Mouse (Mus musculus) stomach, embryonic 16.5 days (tissue): ENCODE results near the gene Sec24d. TPM values are rescaled to one million over a fixed set of nuclear protein-coding genes. Genes with fewer than 3 reads are reported as not detected.
A peak's percentile ranks its signal among the peaks of the same experiment; 100 is the strongest.

ENCODE experiments used
- ATAC-seq: fragments of 200-750 bp; cut with Nextera tagmentation; 2 replicates; pipeline ENCODE4 v1.8.0; 2017; ENCODE audit warnings: moderate number of reproducible peaks, moderate TSS enrichment; ENCODE audit not compliant: insufficient read depth, low FRiP score
- H3K27ac ChIP-seq: fragments of 300-500 bp; sonication (generic); 2 replicates; pipeline ENCODE4 v1.5.1; 2014; ENCODE audit warnings: low read length
- H3K27me3 ChIP-seq: fragments of 300-500 bp; sonication (generic); 2 replicates; pipeline ENCODE4 v1.6.1; 2014; ENCODE audit warnings: low read length, control low read depth, mixed read lengths; ENCODE audit not compliant: control insufficient read depth, insufficient read depth
- H3K36me3 ChIP-seq: fragments of 300-500 bp; sonication (generic); 2 replicates; pipeline ENCODE4 v1.6.1; 2014; ENCODE audit warnings: low read length; ENCODE audit not compliant: control insufficient read depth, insufficient read depth
- H3K4me1 ChIP-seq: fragments of 300-500 bp; sonication (generic); 2 replicates; pipeline ENCODE4 v1.6.1; 2014; ENCODE audit warnings: low read length, control low read depth, mixed read lengths; ENCODE audit not compliant: control insufficient read depth, insufficient read depth
- H3K4me2 ChIP-seq: fragments of 300-500 bp; sonication (generic); 2 replicates; pipeline ENCODE4 v1.6.1; 2014; ENCODE audit warnings: low read depth, low read length, mixed read lengths
- H3K4me3 ChIP-seq: fragments of 300-500 bp; sonication (generic); replicated peaks from 2 replicates; pipeline ENCODE4 v1.5.1; 2014; ENCODE audit warnings: mild to moderate bottlenecking, low read length
- H3K9ac ChIP-seq: fragments of 300-500 bp; sonication (generic); 2 replicates; pipeline ENCODE4 v1.6.1; 2014; ENCODE audit warnings: low read length
- H3K9me3 ChIP-seq: fragments of 300-500 bp; sonication (generic); replicated peaks from 2 replicates; pipeline ENCODE4 v1.6.1; 2016; ENCODE audit warnings: low read length, control low read depth; ENCODE audit not compliant: control insufficient read depth
- whole genome bisulfite sequencing: fragments of 180-500 bp; shearing (Covaris S2); extraction: QIAGEN DNeasy Blood & Tissue Kit; methylation state at CpG from one replicate; pipeline ENCODE4 v1.1.7; 2014; 5-methylcytosine and 5-hydroxymethylcytosine counted together
- polyA plus RNA-seq: library from polyadenylated mRNA; unstranded; fragments of >200 nt; fragmentation: Nextera tagmentation; extraction: Ambion mirVana; gene quantifications from 2 replicates; pipeline ENCODE4 v1.2.1, GENCODE M21; 2015

The Sec24d gene
- polyA plus RNA-seq, 1 experiment from 2014 or later: 114 TPM

GRCm38 (mm10) chr3:123288856-123289570 is 21.8 kb downstream of the Sec24d start:
- no peak for ATAC-seq
- H3K4me2 ChIP-seq: no peak overlapping the region
- no peaks in the 10 kb centered on the region for H3K27me3 ChIP-seq
- no peak overlapping the region for H3K9ac ChIP-seq
- peaks cover 5% of the 10 kb centered on the region for H3K4me1 ChIP-seq
- no peaks in the 10 kb centered on the region for H3K9me3 ChIP-seq
- H3K27ac ChIP-seq: no peak overlapping the region
- WGBS: 46% methylated on average over 9 of the region's 9 CpGs
- H3K4me3 ChIP-seq: no peak overlapping the region
- peaks cover 20% of the 10 kb centered on the region for H3K36me3 ChIP-seq

DNA sequence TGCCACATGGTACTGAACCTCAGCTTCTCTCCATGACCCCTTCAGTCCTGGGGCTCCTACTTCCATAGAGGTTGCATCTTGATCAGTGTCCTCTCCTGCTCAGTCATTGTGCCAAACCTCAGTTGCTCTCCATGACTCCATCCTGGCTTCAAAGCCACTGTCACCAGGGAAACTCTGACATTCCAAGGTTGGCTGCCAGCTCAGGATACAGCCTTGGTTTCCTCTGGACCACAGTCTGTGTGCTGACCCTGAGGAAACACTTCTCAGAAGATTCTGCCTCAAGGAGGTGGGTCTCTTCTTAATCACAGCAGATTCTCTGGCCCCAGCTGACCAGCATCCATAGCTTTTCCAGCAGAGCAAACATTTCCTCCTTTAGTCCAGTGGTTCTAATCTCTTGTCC is 24.4 kb downstream of the Sec24d start:
- peaks cover 17% of the 10 kb centered on the region for H3K36me3 ChIP-seq
- no peak overlapping the region for H3K4me2 ChIP-seq
- H3K9me3 ChIP-seq: no peaks in the 10 kb centered on the region
- no peak overlapping the region for H3K27ac ChIP-seq
- no peak overlapping the region for H3K4me3 ChIP-seq
- ATAC-seq: no peak
- H3K9ac ChIP-seq: no peak overlapping the region
- H3K27me3 ChIP-seq: no peaks in the 10 kb centered on the region
- peaks cover 2% of the 10 kb centered on the region; the same call in 1 of the 2 replicates for H3K4me1 ChIP-seq

DNA sequence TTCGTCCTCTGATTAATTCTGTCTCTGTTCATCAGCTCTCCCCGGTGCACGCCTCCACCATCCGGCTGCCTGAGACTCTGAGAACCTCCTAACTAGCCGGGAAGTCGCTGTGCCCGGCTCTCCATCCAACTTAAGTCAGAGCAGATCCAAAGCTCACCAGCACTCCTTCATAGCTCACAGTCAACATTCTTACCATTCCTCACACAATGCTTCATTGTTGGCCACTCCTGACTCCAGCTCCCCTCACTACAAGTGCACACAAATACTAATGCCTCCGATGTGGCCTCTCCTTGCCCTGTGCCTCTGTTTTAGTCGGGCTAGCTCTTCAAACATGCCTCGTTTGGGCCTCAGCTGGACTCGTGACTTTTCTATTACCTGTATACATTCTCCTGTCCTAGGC is 29.4 kb downstream of the Sec24d start:
- Histone ChIP-seq H3K27ac (no peak overlapping the region), H3K4me1 (no peaks in the 10 kb centered on the region), H3K36me3 (peaks cover 18% of the 10 kb centered on the region), H3K4me2 (no peak overlapping the region), H3K9me3 (no peaks in the 10 kb centered on the region), H3K9ac (no peak overlapping the region), H3K4me3 (no peak overlapping the region), H3K27me3 (no peaks in the 10 kb centered on the region)
- ATAC-seq: 0 out of 2 replicates have a peak, but pooled peaks have one; percentile 53
- WGBS: 54% methylated on average over 11 of the region's 11 CpGs

GRCm38 (mm10) chr3:123298283-123298682 is 31.0 kb downstream of the Sec24d start:
- Histone ChIP-seq H3K36me3 (peaks cover 27% of the 10 kb centered on the region), H3K27ac (no peak overlapping the region), H3K27me3 (no peaks in the 10 kb centered on the region), H3K4me3 (no peak overlapping the region), H3K4me1 (no peaks in the 10 kb centered on the region), H3K4me2 (no peak overlapping the region), H3K9ac (no peak overlapping the region), H3K9me3 (no peaks in the 10 kb centered on the region)
- ATAC-seq: no peak
- WGBS: 82% methylated on average over 9 of the region's 9 CpGs

GRCm38 (mm10) chr3:123301521-123301920 is 34.3 kb downstream of the Sec24d start:
- Histone ChIP-seq H3K9ac (no peak overlapping the region), H3K27ac (no peak overlapping the region), H3K36me3 (peaks cover 17% of the 10 kb centered on the region), H3K9me3 (no peaks in the 10 kb centered on the region), H3K27me3 (no peaks in the 10 kb centered on the region), H3K4me1 (no peaks in the 10 kb centered on the region), H3K4me3 (no peak overlapping the region), H3K4me2 (no peak overlapping the region)
- 95% methylated on average over 2 of the region's 2 CpGs for WGBS
- ATAC-seq: no peak

GRCm38 (mm10) chr3:123305611-123306010 is 38.4 kb downstream of the Sec24d start:
- H3K36me3 ChIP-seq: peaks cover 17% of the 10 kb centered on the region
- H3K9me3 ChIP-seq: no peaks in the 10 kb centered on the region
- H3K27ac ChIP-seq: no peak overlapping the region
- no peak overlapping the region for H3K9ac ChIP-seq
- no peaks in the 10 kb centered on the region for H3K4me1 ChIP-seq
- H3K4me2 ChIP-seq: no peak overlapping the region
- no peak overlapping the region for H3K4me3 ChIP-seq
- no peak for ATAC-seq
- 87% methylated on average over 15 of the region's 15 CpGs for WGBS
- no peaks in the 10 kb centered on the region for H3K27me3 ChIP-seq

GRCm38 (mm10) chr3:123307446-123307845 is 40.2 kb downstream of the Sec24d start:
- H3K4me3 ChIP-seq: no peak overlapping the region
- H3K9me3 ChIP-seq: no peaks in the 10 kb centered on the region
- H3K4me1 ChIP-seq: 0 out of 2 replicates have a peak, but pooled peaks cover 2% of the 10 kb centered on the region
- ATAC-seq: no peak
- H3K9ac ChIP-seq: no peak overlapping the region
- H3K27me3 ChIP-seq: no peaks in the 10 kb centered on the region
- H3K36me3 ChIP-seq: peaks cover 4% of the 10 kb centered on the region; the same call in 1 of the 2 replicates
- no peak overlapping the region for H3K27ac ChIP-seq
- 92% methylated on average over 6 of the region's 6 CpGs for WGBS
- no peak overlapping the region for H3K4me2 ChIP-seq

GRCm38 (mm10) chr3:123309141-123309540 is 41.9 kb downstream of the Sec24d start:
- no peak overlapping the region for H3K4me3 ChIP-seq
- H3K9me3 ChIP-seq: no peaks in the 10 kb centered on the region
- H3K4me1 ChIP-seq: peaks cover 11% of the 10 kb centered on the region
- no peak for ATAC-seq
- no peaks in the 10 kb centered on the region for H3K27me3 ChIP-seq
- no peak overlapping the region for H3K27ac ChIP-seq
- no peak overlapping the region for H3K4me2 ChIP-seq
- no peaks in the 10 kb centered on the region for H3K36me3 ChIP-seq
- 73% methylated on average over 6 of the region's 6 CpGs for WGBS
- H3K9ac ChIP-seq: no peak overlapping the region

GRCm38 (mm10) chr3:123312477-123313062 is 45.3 kb downstream of the Sec24d start:
- 58% methylated on average over 9 of the region's 9 CpGs for WGBS
- H3K4me1 ChIP-seq: peaks cover 11% of the 10 kb centered on the region
- H3K27me3 ChIP-seq: no peaks in the 10 kb centered on the region
- H3K9me3 ChIP-seq: no peaks in the 10 kb centered on the region
- H3K27ac ChIP-seq: peak overlapping the region; percentile 39
- no peak overlapping the region for H3K4me2 ChIP-seq
- no peak overlapping the region for H3K4me3 ChIP-seq
- no peak overlapping the region for H3K9ac ChIP-seq
- ATAC-seq: peak; percentile 71
- H3K36me3 ChIP-seq: no peaks in the 10 kb centered on the region
